10 mouse cellular contexts compared by ENCODE assay signal in genomic region chr10:80535071-80535470, GRCm38 (mm10). TPM values are rescaled to one million over a fixed set of nuclear protein-coding genes. Genes with fewer than 3 reads are reported as not detected.
DNase-seq lines count a peak whose midpoint lies in the region; ATAC-seq lines count a peak whose summit lies in the region.
"Had no signal": no experiment of that assay in that cellular context is flagged by ENCODE, and none has a peak within 500 bp of the region (broad histone marks: within the 10 kb centered on the region; RNA-seq: fewer than 3 reads in every experiment).

No protein-coding gene starts in this region.

- no peak overlapping the region for H3K4me3 ChIP-seq in embryonic facial prominence, embryonic 12.5 days
- H3K4me3 ChIP-seq in liver, embryonic 12.5 days: peak overlapping the region; percentile 62

- WGBS in embryonic facial prominence, embryonic 12.5 days: 11% methylated on average over 14 of the region's 14 CpGs
- 3% methylated on average over 14 of the region's 14 CpGs for WGBS in liver, embryonic 12.5 days (ENCODE audit: insufficient replicate concordance)

- H3K9me3 ChIP-seq in embryonic facial prominence, embryonic 12.5 days: no peaks in the 10 kb centered on the region
- no peaks in the 10 kb centered on the region for H3K9me3 ChIP-seq in liver, embryonic 12.5 days (replicated peaks)

- H3K36me3 ChIP-seq in embryonic facial prominence, embryonic 12.5 days: no peaks in the 10 kb centered on the region
- no peaks in the 10 kb centered on the region for H3K36me3 ChIP-seq in liver, embryonic 12.5 days

- peak overlapping the region; percentile 18; the same call in 1 of the 2 replicates for H3K4me2 ChIP-seq in embryonic facial prominence, embryonic 12.5 days (replicated peaks)
- peak overlapping the region; percentile 94 for H3K4me2 ChIP-seq in liver, embryonic 12.5 days

- H3K9ac ChIP-seq in embryonic facial prominence, embryonic 12.5 days: 0 out of 2 replicates have a peak overlapping the region, but pooled peaks have one; percentile 15
- H3K9ac ChIP-seq in liver, embryonic 12.5 days: peak overlapping the region; percentile 51

- peaks cover 48% of the 10 kb centered on the region for H3K27me3 ChIP-seq in embryonic facial prominence, embryonic 12.5 days
- H3K27me3 ChIP-seq in liver, embryonic 12.5 days (replicated peaks): peaks cover 34% of the 10 kb centered on the region

- DNase-seq in kidney, postnatal 4 days: peak; percentile 40 to 43
- no peak for DNase-seq in kidney, postnatal 25 days
- DNase-seq in spleen, postnatal 36 days (ENCODE audit: low spot score in 2 of 2): peak; percentile 76 to 83
- no peak for DNase-seq in adrenal gland, postnatal 14 days
- DNase-seq in adipocyte (ENCODE audit: low spot score): no peak
- DNase-seq in retina, embryonic 14.5 days (ENCODE audit: low spot score): no peak
- DNase-seq: right cerebral cortex, postnatal 14 days had no signal

- H3K27ac ChIP-seq in embryonic facial prominence, embryonic 12.5 days: no peak overlapping the region
- peak overlapping the region; percentile 91 for H3K27ac ChIP-seq in liver, embryonic 12.5 days

- peaks cover 10% of the 10 kb centered on the region for H3K4me1 ChIP-seq in embryonic facial prominence, embryonic 12.5 days
- H3K4me1 ChIP-seq in liver, embryonic 12.5 days: peaks cover 71% of the 10 kb centered on the region

- ATAC-seq in embryonic facial prominence, embryonic 12.5 days (ENCODE audit: insufficient number of reproducible peaks, insufficient read depth, low FRiP score, low TSS enrichment): no peak
- ATAC-seq in liver, embryonic 12.5 days: peak; percentile 44; the same call in 1 of the 2 replicates

RNA-seq across cellular contexts. Expression of gene Atp8b3, which starts 3.9 kb away (rescaled TPM):
- 0.19 and 0.23 TPM in 2 replicates for polyA plus RNA-seq in embryonic facial prominence, embryonic 12.5 days (2016; fragmentation: Nextera tagmentation; extraction: Ambion mirVana)
- polyA plus RNA-seq in liver, embryonic 12.5 days (2016; fragmentation: Nextera tagmentation; extraction: Ambion mirVana): 0.02 and 0.08 TPM in 2 replicates
- total RNA-seq in adrenal gland, postnatal 14 days (2021): 0.19 TPM in 2 replicates

RNA-seq across cellular contexts. Expression of gene Rexo1, which starts 26.3 kb away (rescaled TPM):
- polyA plus RNA-seq in embryonic facial prominence, embryonic 12.5 days (2016; fragmentation: Nextera tagmentation; extraction: Ambion mirVana): 32.9 and 33.1 TPM in 2 replicates
- polyA plus RNA-seq in liver, embryonic 12.5 days (2016; fragmentation: Nextera tagmentation; extraction: Ambion mirVana): 23.2 and 23.9 TPM in 2 replicates
- total RNA-seq in adrenal gland, postnatal 14 days (2021): 40.9 and 46.4 TPM in 2 replicates

RNA-seq across cellular contexts. Expression of gene Onecut3, which starts 40.4 kb away (rescaled TPM):
- 0.10 and 0.13 TPM in 2 replicates for polyA plus RNA-seq in embryonic facial prominence, embryonic 12.5 days (2016; fragmentation: Nextera tagmentation; extraction: Ambion mirVana)
- polyA plus RNA-seq in liver, embryonic 12.5 days (2016; fragmentation: Nextera tagmentation; extraction: Ambion mirVana): 0.29 and 0.33 TPM in 2 replicates
- not detected in 2 replicates for total RNA-seq in adrenal gland, postnatal 14 days (2021)
- total RNA-seq: adrenal gland, postnatal 10 days had no signal

RNA-seq across cellular contexts. Expression of gene Klf16, which starts 42.0 kb away (rescaled TPM):
- polyA plus RNA-seq in embryonic facial prominence, embryonic 12.5 days (2016; fragmentation: Nextera tagmentation; extraction: Ambion mirVana): 12.4 and 12.5 TPM in 2 replicates
- 24.0 and 24.7 TPM in 2 replicates for polyA plus RNA-seq in liver, embryonic 12.5 days (2016; fragmentation: Nextera tagmentation; extraction: Ambion mirVana)
- total RNA-seq in adrenal gland, postnatal 14 days (2021): 10.1 and 11.6 TPM in 2 replicates

RNA-seq across cellular contexts. Expression of gene Abhd17a, which starts 55.1 kb away (rescaled TPM):
- polyA plus RNA-seq in embryonic facial prominence, embryonic 12.5 days (2016; fragmentation: Nextera tagmentation; extraction: Ambion mirVana): 123 and 125 TPM in 2 replicates
- polyA plus RNA-seq in liver, embryonic 12.5 days (2016; fragmentation: Nextera tagmentation; extraction: Ambion mirVana): 86.4 and 88.9 TPM in 2 replicates
- total RNA-seq in adrenal gland, postnatal 14 days (2021): 97.7 and 98.7 TPM in 2 replicates

Comparison
In these comparisons a context has a peak if more than half of its experiments do, and no peak if none do; other contexts are left out.
1. DNase-seq: peak in kidney, postnatal 4 days (2 of 2) and spleen, postnatal 36 days (2 of 2); none in kidney, postnatal 25 days (0 of 2), adrenal gland, postnatal 14 days (single experiment), adipocyte (single experiment) and retina, embryonic 14.5 days (single experiment).